Mouse (Mus musculus) embryo, embryonic 11.5 days (tissue): ENCODE results near the gene Rnf167.

Experiments used
- DNase-seq: peaks from one replicate; pipeline ENCODE4 v3.0.0-alpha.2; 2012; ENCODE audit warnings: low read depth, low spot score

The Rnf167 gene

GRCm38 (mm10) chr11:70654923-70655570, 8.0 kb downstream of the Rnf167 start:
- peak; percentile 59 for DNase-seq

GRCm38 (mm10) chr11:70655571-70656455, 8.8 kb downstream of the Rnf167 start:
- no peak for DNase-seq

GRCm38 (mm10) chr11:70656456-70656927, 9.5 kb downstream of the Rnf167 start:
- no peak for DNase-seq

- DNase-seq: no peak
These were observed 9.9 kb downstream of the Rnf167 start, which contains the start of gene Eno3 for GRCm38 (mm10) chr11:70656964-70657363. Gene Eno3 (plus strand): TSS chr11:70657202.

GRCm38 (mm10) chr11:70657573-70657972, 10.5 kb downstream of the Rnf167 start:
- DNase-seq: no peak

- no peak for DNase-seq
These were observed 11.0 kb downstream of the Rnf167 start for GRCm38 (mm10) chr11:70657991-70658390.

GRCm38 (mm10) chr11:70658521-70658920, 11.5 kb downstream of the Rnf167 start:
- no peak for DNase-seq

- DNase-seq: no peak
These were observed 11.9 kb downstream of the Rnf167 start for GRCm38 (mm10) chr11:70658942-70659341.

GRCm38 (mm10) chr11:70660571-70660970, 13.5 kb downstream of the Rnf167 start:
- DNase-seq: no peak

- DNase-seq: no peak
These were observed 16.1 kb downstream of the Rnf167 start for GRCm38 (mm10) chr11:70663101-70663500.

- DNase-seq: no peak
These were observed 16.9 kb downstream of the Rnf167 start for GRCm38 (mm10) chr11:70663957-70664356.

- no peak for DNase-seq
These were observed 17.7 kb downstream of the Rnf167 start for GRCm38 (mm10) chr11:70664741-70665140.

- DNase-seq: no peak
These were observed 19.7 kb downstream of the Rnf167 start for GRCm38 (mm10) chr11:70666687-70667086.

GRCm38 (mm10) chr11:70667271-70668150, 20.5 kb downstream of the Rnf167 start:
- DNase-seq: no peak

- no peak for DNase-seq
These were observed 21.3 kb downstream of the Rnf167 start for GRCm38 (mm10) chr11:70668335-70668770.

GRCm38 (mm10) chr11:70668771-70669505, 21.9 kb downstream of the Rnf167 start, which contains the start of gene Spag7:
Gene Spag7 (minus strand): TSS chr11:70669416.
- peak; percentile 96 for DNase-seq

GRCm38 (mm10) chr11:70669582-70670345, 22.7 kb downstream of the Rnf167 start:
- peak; percentile 69 for DNase-seq

- no peak for DNase-seq
These were observed 23.4 kb downstream of the Rnf167 start for GRCm38 (mm10) chr11:70670483-70670882.

GRCm38 (mm10) chr11:70671333-70672047, 24.5 kb downstream of the Rnf167 start:
- no peak for DNase-seq
